Mouse (Mus musculus): ENCODE results near the gene Traf5.

DNA sequence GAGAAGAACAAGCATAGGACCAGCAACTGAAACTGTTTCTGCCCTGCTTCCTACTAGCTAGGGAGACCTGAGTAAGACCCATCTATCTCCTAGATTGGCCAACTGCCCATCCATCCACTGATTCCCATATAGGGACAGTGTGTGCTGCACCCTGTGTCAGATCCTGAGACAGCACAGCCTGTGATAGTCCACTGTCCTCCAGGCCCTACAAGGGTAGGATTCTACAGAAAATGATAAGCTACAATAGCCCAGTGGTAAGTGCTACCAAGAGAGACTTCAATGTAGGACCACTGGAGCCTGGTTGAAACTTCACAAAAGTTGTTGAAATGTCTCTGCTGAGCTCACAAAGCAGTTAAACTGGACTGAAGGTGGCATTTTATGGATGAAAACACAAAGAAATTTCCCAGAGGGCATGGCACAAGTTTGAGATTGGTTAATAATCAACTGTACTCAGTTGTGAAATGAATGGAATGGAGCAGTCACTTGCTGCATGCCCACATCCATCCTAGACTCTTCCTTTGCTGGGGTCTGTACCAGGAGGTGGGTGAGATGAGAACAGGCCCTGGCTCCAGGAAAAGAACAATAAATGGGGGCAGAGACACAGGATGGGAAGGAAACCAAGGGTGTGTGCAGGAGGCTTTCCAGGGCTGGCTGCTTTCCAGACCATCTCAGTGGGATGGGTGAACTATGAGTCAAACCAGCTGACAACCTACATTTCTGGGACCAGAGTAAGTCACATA, 15.4 kb downstream of the Traf5 start:
- TF ChIP-seq POLR2A (IDR thresholded peaks at IDR 0.05; ENCODE audit: control insufficient read depth, extremely low read depth, insufficient read depth, low read length, poor library complexity) (no peak), CTCF (IDR thresholded peaks at IDR 0.05; ENCODE audit: borderline replicate concordance, control insufficient read depth, extremely low read depth, insufficient read depth, low read length, poor library complexity) (no peak)
